Mouse (Mus musculus) cortical plate, adult 2 months (tissue): Measurements from ENCODE around the gene Nol6. TPM values are rescaled to one million over a fixed set of nuclear protein-coding genes. Genes with fewer than 3 reads are reported as not detected.

Experiments
- H3K27ac ChIP-seq: fragments of 200-500 bp; 2 replicates; pipeline ENCODE4 v1.5.1; 2012; ENCODE audit warnings: low read length, control low read depth, inconsistent platforms; ENCODE audit not compliant: insufficient read depth
- H3K4me1 ChIP-seq: fragments of 200-500 bp; 2 replicates; pipeline ENCODE4 v1.6.1; 2011; ENCODE audit warnings: low read length; ENCODE audit not compliant: control insufficient read depth, insufficient read depth
- H3K4me3 ChIP-seq: fragments of 200-500 bp; 2 replicates; pipeline ENCODE4 v1.5.1; 2011; ENCODE audit warnings: mild to moderate bottlenecking, low read length, control low read depth; ENCODE audit not compliant: insufficient read depth
- CTCF ChIP-seq: fragments of 200-500 bp; IDR thresholded peaks from 2 replicates; pipeline ENCODE4 v1.5.1; 2011; ENCODE audit warnings: mild to moderate bottlenecking, control low read depth, low read length; ENCODE audit not compliant: insufficient read depth; ENCODE audit errors: extremely low read depth
- POLR2A ChIP-seq: fragments of 200-500 bp; IDR thresholded peaks from 2 replicates; pipeline ENCODE4 v1.6.1; 2011; ENCODE audit warnings: mild to moderate bottlenecking, low read length, control low read depth; ENCODE audit not compliant: insufficient read depth; ENCODE audit errors: extremely low read depth
- polyA plus RNA-seq: library from polyadenylated mRNA; depleted of rRNA; stranded (reverse); fragments of >200 nt; gene quantifications from 2 replicates; pipeline ENCODE4 v1.2.3, GENCODE M21; 2012; rRNA removed

The Nol6 gene
- 71.1 and 73.4 TPM in 2 replicates for polyA plus RNA-seq

DNA sequence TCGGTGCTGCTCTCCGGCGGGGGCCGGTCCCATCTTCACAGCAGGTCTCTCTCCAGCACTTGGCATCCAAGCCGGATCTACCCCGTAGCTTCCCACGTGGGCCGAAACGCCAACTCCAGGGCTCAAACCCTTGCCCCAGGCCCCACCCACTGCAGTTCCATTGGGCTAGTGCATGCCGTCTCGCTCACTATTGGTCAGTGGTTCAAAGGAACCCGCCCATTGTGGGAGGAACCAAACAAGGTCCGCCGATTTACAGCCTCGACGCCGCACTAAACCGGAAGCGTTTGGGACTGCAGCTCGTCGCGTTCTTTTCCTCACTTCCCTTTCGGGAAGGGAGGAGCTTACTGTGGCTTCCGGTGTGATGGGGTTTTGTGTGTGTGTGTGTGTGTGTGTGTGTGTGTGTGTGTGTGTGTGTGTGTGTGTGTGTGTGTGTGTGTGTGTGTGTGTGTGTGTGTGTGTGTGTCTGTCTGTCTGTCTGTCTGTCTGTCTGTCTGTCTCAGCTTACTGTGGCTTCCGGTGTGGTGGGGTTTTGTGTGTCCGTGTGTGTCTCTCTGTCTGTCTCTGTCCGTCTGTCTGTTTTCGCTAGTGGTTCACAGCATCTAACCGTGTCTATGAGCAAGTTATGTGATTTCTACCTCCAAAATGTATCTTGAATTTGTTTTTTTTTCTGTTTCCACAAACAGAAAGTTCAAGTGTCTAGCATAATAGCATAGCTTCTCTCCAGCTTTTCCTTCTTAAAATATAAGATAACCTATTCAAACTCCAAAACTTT is at the start of gene Nol6:
Gene Nol6 (minus strand): TSS at position 276 of the 772 bp plus-strand sequence.
- no peak within 1 kb of the TSS for H3K27ac ChIP-seq
- peak within 1 kb of the TSS; percentile 47 for H3K4me3 ChIP-seq

DNA sequence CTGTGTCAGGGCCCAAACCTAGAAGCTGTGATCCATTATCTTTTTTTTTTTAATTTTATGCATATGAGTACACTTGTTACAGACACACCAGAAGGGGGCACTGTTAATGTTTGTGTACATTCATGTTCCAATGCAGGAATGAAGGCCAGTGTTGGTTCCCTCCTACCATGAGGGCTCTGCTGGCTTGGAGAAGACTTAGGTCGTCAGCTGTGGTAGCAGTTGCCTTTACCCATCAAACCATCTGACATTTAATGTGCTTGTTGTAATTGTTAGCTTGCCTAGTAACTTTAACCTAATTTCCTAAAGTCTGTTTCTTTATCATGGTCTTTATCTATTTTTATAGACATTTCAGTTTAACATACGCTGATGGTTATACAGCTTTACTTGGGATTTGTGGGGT is 46.7 kb upstream of the Nol6 start:
- TF ChIP-seq POLR2A (no peak), CTCF (no peak)
- Histone ChIP-seq H3K4me1 (peaks cover 2% of the 10 kb centered on the region; the same call in 1 of the 2 replicates), H3K27ac (no peak overlapping the region), H3K4me3 (no peak overlapping the region)

More for the DNA sequence above, at the start of gene Nol6:
- H3K4me1 ChIP-seq: no peaks in the 10 kb centered on the region
- no peak for TF ChIP-seq CTCF
- peak; percentile 60; the same call in 1 of the 2 replicates for TF ChIP-seq POLR2A

DNA sequence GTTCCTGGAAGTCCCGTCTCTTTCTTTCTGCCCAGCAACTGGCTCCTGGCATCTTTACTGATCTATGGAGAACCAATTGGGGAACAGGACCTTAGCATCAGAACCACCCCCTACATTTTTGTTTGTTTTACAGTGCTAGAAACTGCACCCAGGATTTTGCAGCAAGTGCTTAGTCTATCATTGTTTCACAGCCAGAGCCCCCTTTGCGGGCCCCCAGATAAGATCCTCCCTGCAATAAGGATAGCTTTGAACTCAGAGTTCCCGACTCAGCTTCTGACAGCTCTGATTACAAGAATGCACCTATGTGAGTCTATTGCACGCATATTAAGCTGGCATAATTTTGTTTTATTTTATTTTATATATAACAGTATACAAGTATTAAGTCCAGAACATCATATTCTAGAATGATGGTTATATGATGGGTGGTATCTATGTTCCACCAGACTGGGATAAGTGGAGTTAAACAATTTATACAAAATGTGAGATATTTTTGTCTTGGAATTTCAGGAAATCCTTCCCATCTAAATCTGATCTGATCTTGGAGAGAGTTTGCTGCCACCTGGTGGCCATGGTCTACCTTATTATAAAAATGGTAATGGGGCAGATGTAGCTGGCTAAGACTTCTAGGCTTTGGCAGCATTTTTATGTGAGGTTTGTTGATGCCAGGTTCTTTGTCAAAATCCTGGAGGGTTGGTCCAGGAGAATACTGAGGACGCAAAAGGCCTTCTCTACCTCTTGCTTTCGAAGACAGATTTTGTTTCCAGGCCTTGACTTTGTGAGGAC is 41.6 kb upstream of the Nol6 start:
- H3K4me3 ChIP-seq: no peak overlapping the region
- no peaks in the 10 kb centered on the region; the same call in 1 of the 2 replicates for H3K4me1 ChIP-seq
- H3K27ac ChIP-seq: no peak overlapping the region
- no peak for TF ChIP-seq POLR2A
- peak; percentile 52; the same call in 1 of the 2 replicates for TF ChIP-seq CTCF

GRCm38 (mm10) chr4:41164974-41165373 is 40.7 kb upstream of the Nol6 start:
- H3K27ac ChIP-seq: no peak overlapping the region
- no peak for TF ChIP-seq CTCF
- no peak for TF ChIP-seq POLR2A
- no peaks in the 10 kb centered on the region; the same call in 1 of the 2 replicates for H3K4me1 ChIP-seq
- H3K4me3 ChIP-seq: no peak overlapping the region

- TF ChIP-seq CTCF (no peak), POLR2A (no peak)
- Histone ChIP-seq H3K4me3 (no peak overlapping the region), H3K4me1 (no peaks in the 10 kb centered on the region; the same call in 1 of the 2 replicates), H3K27ac (no peak overlapping the region)
Measured at GRCm38 (mm10) chr4:41161232-41161631, 37.0 kb upstream of the Nol6 start.

- no peaks in the 10 kb centered on the region for H3K4me1 ChIP-seq
- H3K4me3 ChIP-seq: no peak overlapping the region
- TF ChIP-seq POLR2A (no peak), CTCF (no peak)
- H3K27ac ChIP-seq: no peak overlapping the region
Measured at GRCm38 (mm10) chr4:41158251-41158650, 34.0 kb upstream of the Nol6 start.

DNA sequence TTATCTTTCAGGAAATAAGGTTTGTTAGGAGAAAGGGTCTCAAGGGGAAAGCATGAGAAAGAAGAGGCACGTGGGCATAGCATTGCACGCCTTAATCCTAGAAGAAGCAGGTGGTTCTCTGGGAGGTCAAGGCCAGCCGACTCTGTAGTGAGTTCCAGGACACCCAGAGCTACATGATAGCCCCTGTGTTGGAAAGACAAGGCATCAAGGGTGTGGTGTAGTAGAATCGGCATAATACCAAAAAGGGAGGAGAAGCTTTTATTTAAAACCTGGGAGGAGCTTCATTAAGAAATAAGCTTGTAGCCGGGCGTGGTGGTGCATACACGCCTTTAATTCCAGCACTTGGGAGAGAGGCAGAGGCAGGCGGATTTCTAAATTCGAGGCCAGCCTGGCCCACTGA is 32.7 kb upstream of the Nol6 start:
- H3K4me1 ChIP-seq: no peaks in the 10 kb centered on the region
- TF ChIP-seq CTCF: no peak
- TF ChIP-seq POLR2A: no peak
- no peak overlapping the region for H3K4me3 ChIP-seq
- no peak overlapping the region for H3K27ac ChIP-seq

GRCm38 (mm10) chr4:41153146-41153545 is 28.9 kb upstream of the Nol6 start:
- no peaks in the 10 kb centered on the region for H3K4me1 ChIP-seq
- no peak overlapping the region for H3K4me3 ChIP-seq
- TF ChIP-seq POLR2A (no peak), CTCF (no peak)
- H3K27ac ChIP-seq: no peak overlapping the region

- Histone ChIP-seq H3K4me3 (no peak overlapping the region), H3K27ac (no peak overlapping the region), H3K4me1 (peaks cover 2% of the 10 kb centered on the region; the same call in 1 of the 2 replicates)
- TF ChIP-seq POLR2A (no peak), CTCF (no peak)
Measured at GRCm38 (mm10) chr4:41151186-41151585, 26.9 kb upstream of the Nol6 start.
